Mouse (Mus musculus): ENCODE results near the gene Serinc2. TPM values are rescaled to one million over a fixed set of nuclear protein-coding genes. Genes with fewer than 3 reads are reported as not detected.

Gene Serinc2
- polyA plus RNA-seq, 2 experiments: 0.23 to 0.48 TPM

- DNase-seq (ENCODE audit: low read depth in 3 of 3, low spot score in 3 of 3) (no peak), ATAC-seq (ENCODE audit: insufficient read depth) (no peak)
- Histone ChIP-seq H3K9ac (replicated peaks) (no peak overlapping the region), H3K27me3 (ENCODE audit: control insufficient read depth, insufficient read depth, low read length) (no peaks in the 10 kb centered on the region), H3K36me3 (replicated peaks; ENCODE audit: control insufficient read depth, insufficient read depth, low read depth) (no peaks in the 10 kb centered on the region), H3K4me3 (ENCODE audit: insufficient read depth in 1 of 2, low read depth in 2 of 2, low read length in 2 of 2) (no peak overlapping the region), H3K4me2 (ENCODE audit: low read depth) (no peak overlapping the region), H3K4me1 (replicated peaks; ENCODE audit: control insufficient read depth in 2 of 2, insufficient read depth in 2 of 2, low read length in 1 of 2) (no peaks in the 10 kb centered on the region), H3K9me3 (ENCODE audit: control insufficient read depth, low read length) (no peaks in the 10 kb centered on the region), H3K27ac (no peak overlapping the region)
- TF ChIP-seq CTCF (IDR thresholded peaks at IDR 0.05; ENCODE audit: low read depth) (no peak), EP300 (IDR thresholded peaks at IDR 0.05; ENCODE audit: low read depth) (no peak)
Measured at GRCm38 (mm10) chr4:130224071-130224470, 54.9 kb downstream of the Serinc2 start.

- no peaks in the 10 kb centered on the region for H3K9me3 ChIP-seq (ENCODE audit: control insufficient read depth, low read length)
- ATAC-seq (ENCODE audit: insufficient read depth) (no peak), DNase-seq (ENCODE audit: low read depth in 3 of 3, low spot score in 3 of 3) (no peak)
- no peak within 1 kb of the TSS for H3K4me3 ChIP-seq (ENCODE audit: insufficient read depth in 1 of 2, low read depth in 2 of 2, low read length in 2 of 2)
- no peaks in the 10 kb centered on the region for H3K27me3 ChIP-seq (ENCODE audit: control insufficient read depth, insufficient read depth, low read length)
- no peaks in the 10 kb centered on the region for H3K36me3 ChIP-seq (replicated peaks; ENCODE audit: control insufficient read depth, insufficient read depth, low read depth)
- H3K4me2 ChIP-seq (ENCODE audit: low read depth): no peak within 1 kb of the TSS
- no peak within 1 kb of the TSS for H3K27ac ChIP-seq
- H3K4me1 ChIP-seq (replicated peaks; ENCODE audit: control insufficient read depth in 2 of 2, insufficient read depth in 2 of 2, low read length in 1 of 2): no peaks in the 10 kb centered on the region
- 48% methylated on average over 4 of the region's 4 CpGs for WGBS (ENCODE audit: insufficient replicate concordance)
- no peak within 1 kb of the TSS for H3K9ac ChIP-seq (replicated peaks)
- TF ChIP-seq EP300 (IDR thresholded peaks at IDR 0.05; ENCODE audit: low read depth) (no peak), CTCF (IDR thresholded peaks at IDR 0.05; ENCODE audit: low read depth) (no peak)
Measured at GRCm38 (mm10) chr4:130222179-130222578, 56.8 kb downstream of the Serinc2 start, which contains the start of gene Gm853. TSS of gene Gm853 (minus strand) at chr4:130222401.

- no peak for TF ChIP-seq CTCF (IDR thresholded peaks at IDR 0.05; ENCODE audit: low read depth)
- no peak for TF ChIP-seq EP300 (IDR thresholded peaks at IDR 0.05; ENCODE audit: low read depth)
- no peaks in the 10 kb centered on the region for H3K9me3 ChIP-seq (ENCODE audit: control insufficient read depth, low read length)
- H3K27me3 ChIP-seq (ENCODE audit: control insufficient read depth, insufficient read depth, low read length): no peaks in the 10 kb centered on the region
- 53% methylated on average over 9 of the region's 9 CpGs for WGBS (ENCODE audit: insufficient replicate concordance)
- no peak overlapping the region for H3K4me2 ChIP-seq (ENCODE audit: low read depth)
- H3K4me1 ChIP-seq (replicated peaks; ENCODE audit: control insufficient read depth in 2 of 2, insufficient read depth in 2 of 2, low read length in 1 of 2): no peaks in the 10 kb centered on the region; a peak in 2 of 4 replicates
- no peak overlapping the region for H3K27ac ChIP-seq
- no peaks in the 10 kb centered on the region for H3K36me3 ChIP-seq (replicated peaks; ENCODE audit: control insufficient read depth, insufficient read depth, low read depth)
- ATAC-seq (ENCODE audit: insufficient read depth) (no peak), DNase-seq (ENCODE audit: low read depth in 3 of 3, low spot score in 3 of 3) (no peak)
- H3K4me3 ChIP-seq (ENCODE audit: insufficient read depth in 1 of 2, low read depth in 2 of 2, low read length in 2 of 2): no peak overlapping the region
- H3K9ac ChIP-seq (replicated peaks): no peak overlapping the region
Measured at GRCm38 (mm10) chr4:130220176-130220575, 58.8 kb downstream of the Serinc2 start.

GRCm38 (mm10) chr4:130215392-130215791 lies 63.6 kb downstream of the Serinc2 start:
- Histone ChIP-seq H3K9ac (replicated peaks) (no peak overlapping the region), H3K36me3 (replicated peaks; ENCODE audit: control insufficient read depth, insufficient read depth, low read depth) (no peaks in the 10 kb centered on the region), H3K4me1 (replicated peaks; ENCODE audit: control insufficient read depth in 2 of 2, insufficient read depth in 2 of 2, low read length in 1 of 2) (peaks cover 30 to 35% of the 10 kb centered on the region in 2 experiments), H3K4me3 (ENCODE audit: insufficient read depth in 1 of 2, low read depth in 2 of 2, low read length in 2 of 2) (no peak overlapping the region), H3K4me2 (ENCODE audit: low read depth) (no peak overlapping the region), H3K9me3 (ENCODE audit: control insufficient read depth, low read length) (no peaks in the 10 kb centered on the region), H3K27me3 (ENCODE audit: control insufficient read depth, insufficient read depth, low read length) (no peaks in the 10 kb centered on the region), H3K27ac (no peak overlapping the region)
- WGBS (ENCODE audit: insufficient replicate concordance): 72% methylated on average over 8 of the region's 8 CpGs
- ATAC-seq (ENCODE audit: insufficient read depth) (no peak), DNase-seq (ENCODE audit: low read depth in 3 of 3, low spot score in 3 of 3) (no peak)
- no peak for TF ChIP-seq EP300 (IDR thresholded peaks at IDR 0.05; ENCODE audit: low read depth)
- TF ChIP-seq CTCF (IDR thresholded peaks at IDR 0.05; ENCODE audit: low read depth): no peak

- DNase-seq (ENCODE audit: low read depth in 3 of 3, low spot score in 3 of 3) (peak; percentile 32 to 47 (median 34)), ATAC-seq (ENCODE audit: insufficient read depth) (peak; percentile 80)
- peak overlapping the region; percentile 49 for H3K4me2 ChIP-seq (ENCODE audit: low read depth)
- no peaks in the 10 kb centered on the region for H3K36me3 ChIP-seq (replicated peaks; ENCODE audit: control insufficient read depth, insufficient read depth, low read depth)
- H3K9me3 ChIP-seq (ENCODE audit: control insufficient read depth, low read length): no peaks in the 10 kb centered on the region
- no peaks in the 10 kb centered on the region for H3K27me3 ChIP-seq (ENCODE audit: control insufficient read depth, insufficient read depth, low read length)
- peaks cover 30 to 35% of the 10 kb centered on the region in 2 experiments for H3K4me1 ChIP-seq (replicated peaks; ENCODE audit: control insufficient read depth in 2 of 2, insufficient read depth in 2 of 2, low read length in 1 of 2)
- WGBS (ENCODE audit: insufficient replicate concordance): 48% methylated on average over 10 of the region's 10 CpGs
- peak; percentile 33 for TF ChIP-seq CTCF (IDR thresholded peaks at IDR 0.05; ENCODE audit: low read depth)
- TF ChIP-seq EP300 (IDR thresholded peaks at IDR 0.05; ENCODE audit: low read depth): no peak; the same call in 1 of the 2 replicates
- H3K4me3 ChIP-seq (ENCODE audit: insufficient read depth in 1 of 2, low read depth in 2 of 2, low read length in 2 of 2): no peak overlapping the region
- peak overlapping the region; percentile 83 for H3K27ac ChIP-seq
- peak overlapping the region; percentile 45 for H3K9ac ChIP-seq (replicated peaks)
Measured at GRCm38 (mm10) chr4:130213857-130214256, 65.1 kb downstream of the Serinc2 start.
